Comparison of ENCODE assay signal across 8 mouse cellular contexts in the genomic region with DNA sequence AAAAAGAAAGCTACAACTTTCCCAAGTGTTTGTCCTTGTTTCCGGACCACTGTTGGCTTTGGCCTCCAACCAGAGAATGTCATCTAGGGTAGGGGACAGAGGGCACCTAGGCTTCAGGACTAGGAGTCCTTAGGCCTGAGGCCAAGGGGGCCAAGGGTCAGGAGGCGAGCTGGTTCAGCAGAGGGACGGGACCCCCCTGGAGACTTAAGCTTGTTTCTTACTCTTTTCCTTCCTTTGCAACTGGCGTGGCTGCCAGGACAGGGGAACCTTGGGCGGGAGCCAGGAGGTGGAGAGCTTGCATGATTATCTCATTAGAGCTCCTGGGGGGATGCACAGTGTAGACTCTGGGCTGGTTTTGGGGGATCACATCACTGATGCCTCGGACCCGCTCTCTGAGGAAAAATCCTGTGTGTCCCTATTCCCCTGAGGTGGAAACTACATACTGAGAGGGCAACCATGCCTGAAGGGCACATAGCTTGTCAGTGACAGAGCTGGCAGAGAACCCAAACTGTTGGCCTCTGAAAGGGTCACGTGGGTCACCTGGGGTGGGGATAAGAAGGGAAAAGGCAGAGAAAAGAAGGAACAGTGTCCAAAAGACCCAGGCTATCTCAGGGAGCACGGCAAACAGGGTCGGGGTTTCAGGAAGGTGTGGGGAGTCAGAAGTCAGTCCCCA. TPM values are rescaled to one million over a fixed set of nuclear protein-coding genes. Genes with fewer than 3 reads are reported as not detected.
DNase-seq lines count a peak whose midpoint lies in the region; ATAC-seq and TF ChIP-seq lines count a peak whose summit lies in the region.
"Had no signal": no experiment of that assay in that cellular context is flagged by ENCODE, and none has a peak within 500 bp of the region (broad histone marks: within the 10 kb centered on the region; RNA-seq: fewer than 3 reads in every experiment).

No protein-coding gene starts in this region.

- H3K27me3 ChIP-seq in kidney, embryonic 15.5 days = 0 out of 2 replicates have a peak, but pooled peaks cover 2% of the 10 kb centered on the region
- no peaks in the 10 kb centered on the region for H3K27me3 ChIP-seq in stomach, postnatal 0 days (ENCODE audit: control insufficient read depth, insufficient read depth, low read length)

- no peak overlapping the region for H3K9ac ChIP-seq in kidney, embryonic 15.5 days
- no peak overlapping the region for H3K9ac ChIP-seq in stomach, postnatal 0 days (ENCODE audit: low read length)

- no peak overlapping the region for H3K4me3 ChIP-seq in kidney, embryonic 15.5 days (replicated peaks)
- H3K4me3 ChIP-seq in stomach, postnatal 0 days (ENCODE audit: low read depth, low read length) = no peak overlapping the region

- TF ChIP-seq CTCF in stomach, postnatal 0 days (IDR thresholded peaks at IDR 0.05; ENCODE audit: low read depth) = no peak

- H3K4me2 ChIP-seq in kidney, embryonic 15.5 days = no peak overlapping the region
- H3K4me2 ChIP-seq in stomach, postnatal 0 days (replicated peaks; ENCODE audit: low read depth) = no peak overlapping the region

- 64% methylated on average over 10 of the region's 10 CpGs for WGBS in kidney, embryonic 15.5 days
- WGBS in stomach, postnatal 0 days = 56% methylated on average over 10 of the region's 10 CpGs

- no peak; the same call in 1 of the 2 replicates for ATAC-seq in kidney, embryonic 15.5 days (replicated peaks; ENCODE audit: low FRiP score)
- no peak for ATAC-seq in stomach, postnatal 0 days (ENCODE audit: low FRiP score, low TSS enrichment)

- no peaks in the 10 kb centered on the region for H3K36me3 ChIP-seq in kidney, embryonic 15.5 days
- H3K36me3 ChIP-seq in stomach, postnatal 0 days (ENCODE audit: control insufficient read depth, insufficient read depth, low read length) = no peaks in the 10 kb centered on the region

- peak; percentile 36 for DNase-seq in 3134 (ENCODE audit: extremely low read depth, insufficient read length, low spot score)
- DNase-seq in adrenal gland, adult 2 months = peak; percentile 84
- peak; percentile 47 for DNase-seq in gastrocnemius, postnatal 10 days
- DNase-seq in stomach, postnatal 0 days (ENCODE audit: low spot score) = peak; percentile 35
- DNase-seq in layer of hippocampus, adult 18-20 months (ENCODE audit: low spot score in 2 of 2) = no peak
- no peak for DNase-seq in right cerebral cortex, postnatal 10 days (ENCODE audit: low spot score in 2 of 2)

- peaks cover 41% of the 10 kb centered on the region for H3K4me1 ChIP-seq in kidney, embryonic 15.5 days
- H3K4me1 ChIP-seq in stomach, postnatal 0 days (replicated peaks; ENCODE audit: control insufficient read depth, insufficient read depth) = no peaks in the 10 kb centered on the region

- no peak for TF ChIP-seq EP300 in stomach, postnatal 0 days (optimal IDR thresholded peaks at IDR 0.05)

- no peaks in the 10 kb centered on the region for H3K9me3 ChIP-seq in kidney, embryonic 15.5 days (replicated peaks)
- no peaks in the 10 kb centered on the region for H3K9me3 ChIP-seq in stomach, postnatal 0 days (ENCODE audit: control insufficient read depth, low read length)

- H3K27ac ChIP-seq in kidney, embryonic 15.5 days = peak overlapping the region; percentile 15; the same call in 1 of the 2 replicates
- H3K27ac ChIP-seq in stomach, postnatal 0 days (replicated peaks) = no peak overlapping the region

RNA-seq across cellular contexts. Expression of gene Gm10300, which starts 8.3 kb away (rescaled TPM):
- under 1 TPM in 1 of 2 experiments, not detected in 1; 0.31 TPM for total RNA-seq in adrenal gland, adult 2 months (2021)
- 0.30 and 0.55 TPM in 2 replicates for polyA plus RNA-seq in adrenal gland, adult 2 months (2012; rRNA removed)
- total RNA-seq in gastrocnemius, postnatal 10 days (2021) = under 1 TPM in 1 of 2 experiments, not detected in 1; 0.18 TPM
- polyA plus RNA-seq in kidney, embryonic 15.5 days (2015; fragmentation: Nextera tagmentation; extraction: Ambion mirVana) = 0.09 TPM in 2 replicates
- polyA plus RNA-seq in stomach, postnatal 0 days (2015; fragmentation: Nextera tagmentation; extraction: Ambion mirVana) = 0.12 TPM in 1 of 2 replicates, not detected in the other
- total RNA-seq in layer of hippocampus, adult 18-20 months (2021) = not detected
- polyA plus RNA-seq: intestine, embryonic 14.5 days had no signal

RNA-seq across cellular contexts. Expression of gene Epb41, which starts 8.9 kb away (rescaled TPM):
- total RNA-seq in adrenal gland, adult 2 months (2021) = 10 to 100 TPM; 59.3 to 66.6 TPM
- 12.2 and 14.7 TPM in 2 replicates for polyA plus RNA-seq in adrenal gland, adult 2 months (2012; rRNA removed)
- total RNA-seq in gastrocnemius, postnatal 10 days (2021) = 10 to 100 TPM; 51.7 to 54.5 TPM
- polyA plus RNA-seq in kidney, embryonic 15.5 days (2015; fragmentation: Nextera tagmentation; extraction: Ambion mirVana) = 65.1 and 67.1 TPM in 2 replicates
- polyA plus RNA-seq in stomach, postnatal 0 days (2015; fragmentation: Nextera tagmentation; extraction: Ambion mirVana) = 24.3 and 26.7 TPM in 2 replicates
- total RNA-seq in layer of hippocampus, adult 18-20 months (2021) = 10 to 100 TPM; 16.2 to 20.8 TPM

Comparison
In these comparisons a context has a peak if more than half of its experiments do, and no peak if none do; other contexts are left out.
1. DNase-seq: peak in 3134 (single experiment), adrenal gland, adult 2 months (single experiment), gastrocnemius, postnatal 10 days (single experiment) and stomach, postnatal 0 days (single experiment); none in layer of hippocampus, adult 18-20 months (0 of 2) and right cerebral cortex, postnatal 10 days (0 of 2).